Mouse (Mus musculus): ENCODE measurements around the gene Mecom.

DNA sequence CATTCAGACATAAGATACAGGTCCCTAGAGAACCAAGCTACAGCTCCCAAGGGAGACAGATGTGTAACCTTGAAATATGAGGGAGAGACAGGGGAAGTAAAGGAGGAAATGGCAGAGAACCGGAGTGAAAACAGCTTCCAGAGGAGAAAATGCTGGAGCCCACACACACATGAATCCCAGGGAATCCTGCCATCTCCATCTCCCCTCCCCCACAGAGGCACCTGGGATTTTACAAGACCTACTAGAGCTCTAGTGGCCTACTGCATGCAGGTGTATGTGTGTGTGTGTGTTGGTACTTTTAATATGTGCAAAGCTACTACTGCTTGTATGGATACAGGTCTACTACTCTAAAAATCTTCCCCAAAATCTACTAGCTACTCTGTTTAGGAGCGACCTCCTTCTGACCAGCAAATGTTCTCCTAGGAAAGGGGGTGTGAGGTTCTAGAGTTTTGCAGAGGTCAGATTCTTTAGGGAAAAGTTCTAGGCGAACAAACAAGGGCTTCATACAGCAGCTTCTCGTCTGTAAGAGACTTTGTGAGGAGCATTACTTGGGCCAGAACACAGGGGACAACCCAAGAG, 36.7 kb downstream of the Mecom start:
- no peak for TF ChIP-seq FLI1 (IDR thresholded peaks at IDR 0.05; ENCODE audit: low read length)
- TF ChIP-seq GATA1 (IDR thresholded peaks at IDR 0.05; ENCODE audit: borderline replicate concordance, low read length) = no peak
